Mouse (Mus musculus) E14TG2a.4 (cell line): ENCODE data around the gene Scyl1.

Experiments
- CTCF ChIP-seq: conservative IDR thresholded peaks from 2 replicates; pipeline ENCODE4 v1.5.1; 2014; ENCODE audit warnings: low read length
- NANOG ChIP-seq: IDR thresholded peaks from 2 replicates; pipeline ENCODE4 v1.6.1; 2014; ENCODE audit warnings: borderline replicate concordance, low read length, mixed read lengths

DNA sequence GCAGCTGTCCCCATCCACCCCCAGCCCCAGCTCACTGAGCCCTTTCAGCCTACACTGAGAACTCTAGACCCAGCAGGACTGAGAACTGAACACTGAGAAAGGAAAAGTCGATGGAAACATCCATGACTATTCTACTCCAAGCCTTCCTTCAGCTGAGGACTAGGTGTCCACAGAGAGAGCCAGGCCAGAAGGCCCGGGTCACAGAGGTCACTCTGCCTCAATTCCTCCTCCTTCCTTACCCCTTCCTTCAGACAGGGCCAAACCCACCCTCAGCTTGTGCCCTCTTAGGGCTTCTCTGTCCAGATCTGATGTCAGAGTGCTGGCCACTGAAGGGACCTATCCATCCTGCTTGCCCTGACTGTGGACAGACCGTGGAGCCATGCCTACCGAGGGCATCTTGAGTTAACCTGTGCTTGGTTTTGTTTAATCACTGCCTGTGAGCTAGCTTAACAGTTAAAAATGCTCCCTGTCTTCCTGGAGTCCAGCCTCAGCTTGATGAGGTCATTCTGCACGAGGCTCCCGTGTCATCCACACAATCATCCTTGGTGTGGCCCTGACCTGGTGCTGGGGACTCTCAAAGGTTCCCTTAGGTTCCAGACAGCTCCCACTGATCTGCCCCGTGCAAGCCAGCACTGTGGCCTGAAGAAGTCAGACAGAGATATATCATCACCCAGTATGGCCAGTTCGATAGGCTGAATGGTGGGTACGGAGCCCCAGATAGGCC, 39.8 kb upstream of the Scyl1 start:
- no peak for TF ChIP-seq CTCF
- no peak for TF ChIP-seq NANOG
